Mouse (Mus musculus): ENCODE data around the gene Prdx1. TPM values are rescaled to one million over a fixed set of nuclear protein-coding genes. Genes with fewer than 3 reads are reported as not detected.

Gene Prdx1
- polyA plus RNA-seq (2015; fragmentation: Nextera tagmentation; extraction: Ambion mirVana), result 1,493 and 1,538 TPM in 2 replicates

DNA sequence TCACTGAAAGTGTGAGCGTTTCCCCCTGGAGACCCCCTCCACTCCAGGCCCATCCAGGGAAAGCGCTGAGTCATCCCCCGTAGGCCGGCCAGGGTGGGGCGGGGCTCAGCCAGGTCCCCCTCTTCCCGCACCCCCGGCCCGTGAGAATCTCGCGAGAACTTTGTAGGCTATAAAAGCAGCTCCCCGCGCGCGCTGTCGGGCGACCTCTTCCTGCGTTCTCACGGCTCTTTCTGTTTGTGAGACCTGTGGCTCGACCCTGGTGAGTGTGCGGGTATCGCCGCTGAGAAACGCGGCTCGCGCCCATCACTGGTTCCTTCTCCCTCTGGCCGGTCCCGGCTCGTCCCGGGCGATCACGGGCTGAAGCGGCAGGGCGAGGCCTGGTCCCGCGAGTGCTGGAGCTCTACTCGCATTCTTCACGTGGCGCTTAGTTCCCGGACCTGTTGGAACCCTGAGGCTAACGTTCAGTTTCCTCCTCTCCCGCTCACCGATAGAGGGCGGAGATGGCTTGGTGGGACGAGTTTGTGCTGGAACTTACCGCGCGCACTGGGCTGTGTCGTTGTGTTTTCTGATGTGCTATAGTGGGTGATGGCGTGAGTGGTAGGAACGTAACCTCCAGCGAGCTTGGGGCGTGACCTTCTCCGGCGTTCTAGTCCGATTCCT is at the start of gene Prdx1:
Prdx1 (plus strand) TSS at position 143 of the 660 bp plus-strand sequence.
- H3K9ac ChIP-seq, result peak within 1 kb of the TSS; percentile 78
- peaks cover 12% of the 10 kb centered on the region for H3K4me1 ChIP-seq
- H3K4me2 ChIP-seq, result peak within 1 kb of the TSS; percentile 65
- H3K36me3 ChIP-seq, result peaks cover 28% of the 10 kb centered on the region
- peak within 1 kb of the TSS; percentile 82 for H3K4me3 ChIP-seq
- no peaks in the 10 kb centered on the region for H3K27me3 ChIP-seq
- ATAC-seq (ENCODE audit: borderline replicate concordance, extremely low read depth, low FRiP score, low TSS enrichment), result peak; percentile 97
- no peaks in the 10 kb centered on the region for H3K9me3 ChIP-seq
- H3K27ac ChIP-seq, result peak within 1 kb of the TSS; percentile 98
- under 1% methylated on average over 53 of the region's 56 CpGs for WGBS

DNA sequence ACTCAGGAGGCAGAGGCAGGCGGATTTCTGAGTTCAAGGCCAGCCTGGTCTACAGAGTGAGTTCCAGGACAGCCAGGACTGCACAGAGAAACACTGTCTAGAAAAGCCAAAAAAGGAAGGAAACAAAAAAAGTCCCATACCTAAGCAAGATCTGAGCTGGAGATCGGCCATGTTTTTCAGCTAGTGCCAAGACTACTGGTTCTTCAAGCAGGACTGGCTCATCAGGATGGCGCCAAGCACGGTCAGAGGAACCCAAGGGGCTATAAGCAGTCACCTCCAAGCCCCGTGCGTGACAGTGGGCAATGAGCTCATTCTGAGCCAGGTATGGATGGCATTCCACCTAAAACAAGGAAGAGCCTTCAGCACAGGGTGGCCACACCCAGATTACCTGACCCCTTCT is 46.5 kb upstream of the Prdx1 start:
- Histone ChIP-seq H3K9ac (no peak overlapping the region), H3K27me3 (no peaks in the 10 kb centered on the region), H3K36me3 (peaks cover 90% of the 10 kb centered on the region), H3K9me3 (no peaks in the 10 kb centered on the region), H3K4me2 (no peak overlapping the region), H3K4me3 (no peak overlapping the region), H3K4me1 (no peaks in the 10 kb centered on the region), H3K27ac (no peak overlapping the region)
- no peak for ATAC-seq (ENCODE audit: borderline replicate concordance, extremely low read depth, low FRiP score, low TSS enrichment)
- WGBS, result 93% methylated on average over 6 of the region's 6 CpGs

DNA sequence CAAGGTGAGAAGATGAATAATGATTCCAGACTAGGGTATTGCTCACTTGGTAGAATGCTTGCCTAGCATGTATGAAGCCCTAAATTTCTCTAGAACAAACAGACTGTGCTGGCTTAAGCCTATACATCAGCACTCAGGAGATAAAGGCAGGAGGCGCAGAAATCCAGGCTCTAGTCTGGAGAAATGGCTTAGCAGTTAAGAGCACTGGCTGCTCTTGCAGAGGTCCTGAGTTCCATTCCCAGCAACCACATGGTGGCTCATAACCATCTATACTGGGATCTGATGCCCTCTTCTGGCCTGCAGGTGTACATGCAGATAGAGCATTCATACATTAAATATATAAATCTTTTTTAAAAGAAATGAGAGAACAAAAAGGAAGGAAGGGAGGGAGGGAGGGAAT is 43.3 kb upstream of the Prdx1 start:
- Histone ChIP-seq H3K27ac (no peak overlapping the region), H3K27me3 (no peaks in the 10 kb centered on the region), H3K9me3 (no peaks in the 10 kb centered on the region), H3K4me1 (0 out of 2 replicates have a peak, but pooled peaks cover 4% of the 10 kb centered on the region), H3K4me3 (no peak overlapping the region), H3K36me3 (peaks cover 76% of the 10 kb centered on the region), H3K4me2 (no peak overlapping the region), H3K9ac (no peak overlapping the region)
- ATAC-seq (ENCODE audit: borderline replicate concordance, extremely low read depth, low FRiP score, low TSS enrichment), result no peak
- 93% methylated on average over 1 of the region's 1 CpGs for WGBS

DNA sequence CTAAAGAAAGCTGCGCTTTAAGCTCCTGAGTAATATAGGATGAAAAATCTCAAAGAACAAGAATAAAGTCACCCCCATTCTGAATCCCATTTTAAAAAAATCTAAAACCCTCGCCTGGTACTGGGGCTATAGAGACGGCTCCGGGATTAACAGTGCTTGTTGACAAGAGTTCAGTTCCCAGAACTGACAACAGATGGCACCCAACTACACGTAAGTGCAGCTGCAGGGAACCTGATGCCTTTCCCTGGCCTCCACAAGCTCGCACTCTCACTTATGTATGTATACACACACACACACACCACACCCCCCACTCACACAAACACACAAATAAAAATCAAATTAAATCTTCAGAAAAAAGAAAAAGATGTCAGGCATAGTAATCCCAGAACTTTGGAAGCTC is 41.0 kb upstream of the Prdx1 start:
- Histone ChIP-seq H3K27me3 (no peaks in the 10 kb centered on the region), H3K9ac (no peak overlapping the region), H3K27ac (no peak overlapping the region), H3K4me1 (peaks cover 14% of the 10 kb centered on the region; the same call in 1 of the 2 replicates), H3K4me2 (no peak overlapping the region), H3K9me3 (no peaks in the 10 kb centered on the region), H3K36me3 (peaks cover 70% of the 10 kb centered on the region), H3K4me3 (no peak overlapping the region)
- WGBS, result 55% methylated on average over 6 of the region's 6 CpGs
- ATAC-seq (ENCODE audit: borderline replicate concordance, extremely low read depth, low FRiP score, low TSS enrichment), result no peak

DNA sequence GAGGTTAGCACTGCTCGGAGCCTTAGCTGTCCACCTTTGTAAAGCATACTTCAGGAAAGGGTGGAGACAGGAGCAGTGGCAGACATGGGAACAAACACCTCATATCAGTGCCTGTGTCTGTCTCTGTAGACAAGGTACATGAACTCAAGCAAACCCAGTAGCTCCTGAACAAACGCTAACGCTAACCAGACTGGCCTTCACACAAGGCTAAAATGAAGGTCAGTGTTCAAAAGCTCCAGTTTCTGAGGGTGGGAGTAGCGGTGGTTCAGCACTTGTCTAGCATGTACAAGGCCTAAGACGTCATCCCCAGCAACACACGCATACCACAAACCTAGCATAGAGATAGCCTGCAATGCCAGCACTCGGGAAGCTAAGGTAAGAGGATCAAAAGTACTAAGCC is 39.7 kb upstream of the Prdx1 start:
- ATAC-seq (ENCODE audit: borderline replicate concordance, extremely low read depth, low FRiP score, low TSS enrichment), result no peak
- Histone ChIP-seq H3K4me1 (peaks cover 24% of the 10 kb centered on the region), H3K27ac (no peak overlapping the region), H3K4me2 (no peak overlapping the region), H3K9me3 (no peaks in the 10 kb centered on the region), H3K9ac (no peak overlapping the region), H3K36me3 (peaks cover 62% of the 10 kb centered on the region), H3K4me3 (no peak overlapping the region), H3K27me3 (no peaks in the 10 kb centered on the region)
- WGBS, result 79% methylated on average over 7 of the region's 7 CpGs

DNA sequence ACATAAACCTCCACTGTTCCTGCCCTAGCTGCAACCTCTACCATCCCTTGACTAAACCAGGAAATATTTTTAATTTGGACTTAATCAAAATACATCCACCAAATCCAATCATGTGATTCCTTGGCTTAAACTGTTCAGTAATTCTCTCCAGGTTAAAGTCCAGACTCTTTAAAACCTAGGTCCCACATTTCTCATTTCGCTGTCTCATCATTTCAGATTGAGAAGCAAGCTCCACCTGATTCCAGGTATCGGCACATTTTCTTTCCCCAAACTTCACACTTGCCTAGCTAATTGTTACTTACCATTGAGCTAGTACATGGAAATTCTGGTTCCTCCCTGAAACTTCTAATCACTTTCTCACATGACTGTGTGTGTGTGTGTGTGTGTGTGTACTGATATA is 35.9 kb upstream of the Prdx1 start:
- no peaks in the 10 kb centered on the region for H3K9me3 ChIP-seq
- H3K27ac ChIP-seq, result no peak overlapping the region
- peaks cover 24% of the 10 kb centered on the region for H3K4me1 ChIP-seq
- WGBS, result 98% methylated on average over 2 of the region's 2 CpGs
- peaks cover 33% of the 10 kb centered on the region for H3K36me3 ChIP-seq
- no peak for ATAC-seq (ENCODE audit: borderline replicate concordance, extremely low read depth, low FRiP score, low TSS enrichment)
- no peak overlapping the region for H3K9ac ChIP-seq
- no peak overlapping the region; the same call in 1 of the 2 replicates for H3K4me3 ChIP-seq
- no peaks in the 10 kb centered on the region for H3K27me3 ChIP-seq
- H3K4me2 ChIP-seq, result peak overlapping the region; percentile 61

DNA sequence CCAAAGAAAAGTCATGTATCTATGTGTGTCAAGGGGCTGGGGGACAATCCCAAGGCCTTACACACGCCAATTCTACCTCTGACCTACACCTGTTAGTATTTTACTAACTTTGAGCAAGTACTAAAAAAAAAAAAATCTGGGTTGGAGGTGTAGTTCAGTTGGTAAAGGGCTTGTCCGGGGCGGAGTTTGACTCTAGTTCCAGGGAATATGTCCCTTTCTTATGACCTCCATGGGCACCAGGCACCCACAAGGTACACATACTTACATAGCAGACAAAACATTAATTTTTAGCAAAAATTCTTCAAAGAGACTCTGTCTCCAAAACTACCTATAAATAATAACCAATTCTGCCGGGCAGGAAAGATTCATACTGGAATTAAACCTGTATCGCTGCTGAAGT is 35.0 kb upstream of the Prdx1 start:
- no peaks in the 10 kb centered on the region for H3K27me3 ChIP-seq
- 24% methylated on average over 5 of the region's 5 CpGs for WGBS
- H3K36me3 ChIP-seq, result peaks cover 25% of the 10 kb centered on the region; the same call in 1 of the 2 replicates
- peak overlapping the region; percentile 96 for H3K9ac ChIP-seq
- H3K27ac ChIP-seq, result peak overlapping the region; percentile 94
- H3K4me1 ChIP-seq, result peaks cover 23% of the 10 kb centered on the region
- H3K4me2 ChIP-seq, result peak overlapping the region; percentile 61
- H3K9me3 ChIP-seq, result no peaks in the 10 kb centered on the region
- H3K4me3 ChIP-seq, result peak overlapping the region; percentile 90
- ATAC-seq (ENCODE audit: borderline replicate concordance, extremely low read depth, low FRiP score, low TSS enrichment), result no peak

DNA sequence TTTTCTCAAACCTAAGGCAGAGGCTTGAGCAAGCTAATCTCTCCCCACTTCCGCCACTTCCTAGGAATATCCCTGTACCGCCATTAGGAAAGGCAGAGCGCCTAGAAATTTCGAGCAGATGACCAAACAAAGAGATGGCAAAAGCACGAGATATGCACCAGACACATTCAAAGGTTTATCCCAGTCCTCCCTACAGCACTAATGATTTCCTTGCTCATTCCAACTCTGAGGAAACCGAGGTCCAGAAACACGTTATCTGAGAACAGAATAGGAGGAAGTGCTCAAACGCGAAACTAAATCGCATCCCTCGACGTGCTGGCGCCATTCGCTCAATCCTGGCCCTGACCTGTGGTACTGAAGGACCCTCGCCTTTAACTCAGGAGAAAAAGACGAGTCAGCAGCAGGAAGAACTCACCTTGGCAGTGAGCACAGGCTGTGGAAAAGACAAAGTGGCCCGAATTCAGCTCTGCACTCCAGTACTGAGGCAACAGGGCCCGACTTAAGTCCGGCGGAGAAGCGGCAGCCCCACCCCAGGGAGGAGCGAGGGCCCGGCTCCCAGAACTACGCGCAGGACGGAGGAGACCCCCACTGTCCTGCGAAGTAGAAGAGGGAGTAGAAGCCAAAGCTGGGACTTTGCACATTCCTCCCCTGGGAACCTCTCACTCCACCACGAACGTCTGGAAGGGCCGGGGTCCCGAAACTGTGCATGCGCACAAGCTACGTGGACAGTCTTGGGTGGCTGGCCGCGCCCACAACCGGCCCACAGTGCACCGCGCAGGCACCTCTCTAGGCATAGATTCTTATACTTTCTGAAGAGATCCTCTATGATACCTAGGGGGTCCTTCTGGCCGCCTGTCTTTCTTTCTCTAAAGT is 34.2 kb upstream of the Prdx1 start, which contains the start of gene Akr1a1:
Akr1a1 (minus strand) TSS at position 757 of the 873 bp plus-strand sequence.
- Histone ChIP-seq H3K4me1 (peaks cover 20% of the 10 kb centered on the region), H3K4me2 (peak within 1 kb of the TSS; percentile 61), H3K36me3 (peaks cover 19% of the 10 kb centered on the region; the same call in 1 of the 2 replicates), H3K9ac (peak within 1 kb of the TSS; percentile 96), H3K9me3 (no peaks in the 10 kb centered on the region), H3K4me3 (peak within 1 kb of the TSS; percentile 90), H3K27me3 (no peaks in the 10 kb centered on the region), H3K27ac (peak within 1 kb of the TSS; percentile 94)
- ATAC-seq (ENCODE audit: borderline replicate concordance, extremely low read depth, low FRiP score, low TSS enrichment), result peak; percentile 99
- under 1% methylated on average over 39 of the region's 39 CpGs for WGBS

DNA sequence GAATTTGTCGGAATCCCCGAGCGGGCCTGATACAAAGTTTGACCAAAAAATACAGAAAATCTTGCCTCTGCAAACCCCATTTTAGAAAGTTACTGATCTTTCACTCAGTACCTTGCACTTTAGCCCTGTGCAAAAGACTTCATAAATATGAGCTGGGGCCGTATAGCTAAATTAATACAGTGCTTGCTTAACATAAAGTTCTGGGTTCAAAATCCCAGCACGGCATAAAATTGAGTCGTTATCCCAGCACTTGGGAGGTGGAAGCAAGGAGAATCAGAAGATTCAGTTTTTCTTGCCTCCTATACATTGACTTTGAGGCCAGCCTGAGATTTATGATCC is 33.6 kb upstream of the Prdx1 start:
- 9% methylated on average over 6 of the region's 6 CpGs for WGBS
- Histone ChIP-seq H3K4me3 (peak overlapping the region; percentile 90), H3K27me3 (no peaks in the 10 kb centered on the region), H3K9me3 (no peaks in the 10 kb centered on the region), H3K36me3 (peaks cover 19% of the 10 kb centered on the region; the same call in 1 of the 2 replicates), H3K27ac (no peak overlapping the region), H3K9ac (peak overlapping the region; percentile 96), H3K4me2 (peak overlapping the region; percentile 61), H3K4me1 (peaks cover 20% of the 10 kb centered on the region)
- peak; percentile 8; the same call in 1 of the 2 replicates for ATAC-seq (ENCODE audit: borderline replicate concordance, extremely low read depth, low FRiP score, low TSS enrichment)

DNA sequence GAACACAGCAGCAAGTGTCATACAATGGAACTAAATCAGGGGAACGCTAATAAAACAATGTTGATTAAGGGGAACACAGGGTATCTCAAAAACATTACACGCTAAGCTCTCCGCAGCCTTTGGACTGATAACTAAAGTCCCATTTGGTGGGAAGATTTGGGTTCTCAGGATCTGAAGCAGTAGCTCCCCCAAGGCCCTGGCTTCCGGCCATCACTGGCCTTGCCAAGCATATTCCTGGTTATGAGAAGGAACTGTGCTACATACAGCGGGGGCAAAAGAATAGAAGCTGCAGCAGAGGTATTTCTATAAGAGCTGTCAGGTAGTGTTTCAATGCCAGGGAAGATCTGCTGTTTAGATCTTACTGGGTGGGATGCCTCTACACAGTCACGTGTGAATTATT is 32.1 kb upstream of the Prdx1 start:
- no peak overlapping the region for H3K4me3 ChIP-seq
- H3K36me3 ChIP-seq, result peaks cover 8% of the 10 kb centered on the region; the same call in 1 of the 2 replicates

DNA sequence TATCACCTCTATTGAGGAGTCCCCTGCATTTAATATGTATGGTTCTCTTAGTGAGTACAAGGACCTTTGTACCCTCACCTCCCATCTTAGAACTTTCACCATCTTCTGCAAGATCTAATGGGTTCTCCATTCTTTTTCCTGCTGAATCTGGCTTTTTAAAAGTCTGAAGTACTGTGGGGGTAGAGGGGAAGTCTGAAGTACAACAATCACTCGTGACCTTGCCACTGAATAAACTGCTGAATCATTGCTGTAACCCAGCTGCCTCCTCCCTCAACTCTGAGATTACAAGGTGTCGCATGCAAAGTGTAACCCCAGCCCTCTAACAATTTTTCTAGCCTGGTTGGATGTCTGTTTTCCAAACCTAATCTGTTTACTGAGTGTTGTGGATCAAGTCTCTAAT is 30.2 kb upstream of the Prdx1 start:
- H3K27ac ChIP-seq, result no peak overlapping the region
- H3K4me1 ChIP-seq, result peaks cover 13% of the 10 kb centered on the region
- no peak for ATAC-seq (ENCODE audit: borderline replicate concordance, extremely low read depth, low FRiP score, low TSS enrichment)
- H3K9me3 ChIP-seq, result no peaks in the 10 kb centered on the region
- 37% methylated on average over 2 of the region's 2 CpGs for WGBS
- H3K27me3 ChIP-seq, result no peaks in the 10 kb centered on the region
- H3K9ac ChIP-seq, result no peak overlapping the region
- H3K4me2 ChIP-seq, result no peak overlapping the region
- no peak overlapping the region for H3K4me3 ChIP-seq
- no peaks in the 10 kb centered on the region for H3K36me3 ChIP-seq

More for the DNA sequence above, 32.1 kb upstream of the Prdx1 start:
- ATAC-seq (ENCODE audit: borderline replicate concordance, extremely low read depth, low FRiP score, low TSS enrichment), result no peak
- WGBS, result 75% methylated on average over 6 of the region's 6 CpGs
- Histone ChIP-seq H3K27ac (no peak overlapping the region), H3K4me2 (no peak overlapping the region), H3K27me3 (no peaks in the 10 kb centered on the region), H3K9me3 (no peaks in the 10 kb centered on the region), H3K4me1 (peaks cover 17% of the 10 kb centered on the region), H3K9ac (no peak overlapping the region)

DNA sequence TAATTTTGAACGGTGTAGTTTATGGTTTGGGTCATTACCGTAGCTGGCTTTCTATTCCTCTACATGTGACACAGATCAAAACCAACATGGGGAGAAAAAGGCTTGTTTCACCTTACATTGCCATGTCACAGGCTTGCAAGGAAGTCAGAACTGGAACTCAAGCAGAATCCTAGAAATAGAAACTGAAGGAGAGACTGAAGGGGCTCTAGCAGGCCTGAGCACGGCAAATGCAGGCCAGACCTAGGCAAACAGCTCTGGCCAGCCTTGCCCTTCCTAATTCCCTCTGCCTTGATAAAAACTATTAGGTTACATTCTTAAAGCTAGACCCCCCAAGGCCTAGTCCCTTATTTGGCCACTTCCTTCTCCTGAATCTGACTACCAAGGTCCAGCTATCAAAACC is 29.7 kb upstream of the Prdx1 start:
- H3K27me3 ChIP-seq, result no peaks in the 10 kb centered on the region
- no peak for ATAC-seq (ENCODE audit: borderline replicate concordance, extremely low read depth, low FRiP score, low TSS enrichment)
- H3K36me3 ChIP-seq, result no peaks in the 10 kb centered on the region
- no peak overlapping the region for H3K4me3 ChIP-seq
- peaks cover 11% of the 10 kb centered on the region; the same call in 1 of the 2 replicates for H3K4me1 ChIP-seq
- no peak overlapping the region for H3K9ac ChIP-seq
- WGBS, result 55% methylated on average over 3 of the region's 3 CpGs
- no peaks in the 10 kb centered on the region for H3K9me3 ChIP-seq
- H3K27ac ChIP-seq, result no peak overlapping the region
- no peak overlapping the region for H3K4me2 ChIP-seq
